Mouse (Mus musculus): ENCODE data around the gene Gbp3.

The Gbp3 gene

GRCm38 (mm10) chr3:142620111-142620955 is 60.5 kb downstream of the Gbp3 start, which contains the start of gene Gbp2:
Gbp2 (plus strand) TSS chr3:142620602.
- Histone ChIP-seq H3K36me3 (ENCODE audit: control insufficient read depth, insufficient read depth, low read length, poor library complexity, severe bottlenecking) (no peaks in the 10 kb centered on the region; the same call in 1 of the 2 replicates), H3K27me3 (ENCODE audit: control insufficient read depth, insufficient read depth, low read length, poor library complexity, severe bottlenecking) (no peaks in the 10 kb centered on the region)
- DNase-seq (ENCODE audit: low read depth, low spot score): peak; percentile 18

- no peaks in the 10 kb centered on the region; the same call in 1 of the 2 replicates for H3K36me3 ChIP-seq (ENCODE audit: control insufficient read depth, insufficient read depth, low read length, poor library complexity, severe bottlenecking)
- peak; percentile 77 for DNase-seq (ENCODE audit: low read depth, low spot score)
- H3K27me3 ChIP-seq (ENCODE audit: control insufficient read depth, insufficient read depth, low read length, poor library complexity, severe bottlenecking): no peaks in the 10 kb centered on the region
These were observed 61.2 kb downstream of the Gbp3 start for GRCm38 (mm10) chr3:142620956-142621562.

Measured in splenic B cell, adult 2 months (primary cell).